Mouse (Mus musculus): ENCODE data around the gene Extl1. TPM values are rescaled to one million over a fixed set of nuclear protein-coding genes. Genes with fewer than 3 reads are reported as not detected.

Extl1 gene
- 0.88 and 0.94 TPM in 2 replicates for polyA plus RNA-seq (2015; fragmentation: Nextera tagmentation; extraction: Ambion mirVana)

DNA sequence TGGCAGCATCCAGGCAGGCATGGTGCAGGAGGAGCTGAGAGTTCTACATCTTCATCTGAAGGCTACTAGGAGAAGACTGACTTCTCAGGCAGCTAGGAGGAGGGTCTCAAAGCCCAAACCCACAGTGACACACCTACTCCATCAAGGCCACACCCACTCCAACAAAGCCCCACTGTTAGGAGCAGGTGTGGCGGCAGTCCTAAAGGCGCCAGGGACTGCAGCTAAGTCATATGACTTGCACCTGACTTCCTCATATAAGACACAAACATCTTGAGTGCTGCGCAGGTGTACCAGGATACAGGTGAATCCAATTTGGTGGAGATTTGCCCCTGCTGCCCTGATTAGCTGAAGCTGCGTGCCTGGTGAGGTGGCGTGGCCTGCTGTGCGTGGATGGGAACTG lies at the start of gene Extl1:
Gene Extl1, minus strand, starts transcription at position 101 of the 400 bp plus-strand sequence.

GRCm38 (mm10) chr4:134395977-134396825 lies 12.6 kb upstream of the Extl1 start, which contains the start of gene Pafah2:
Gene Pafah2 (plus strand): TSS chr4:134396320.

GRCm38 (mm10) chr4:134343071-134344031 lies 40.3 kb downstream of the Extl1 start, which contains the start of gene Slc30a2:
Gene Slc30a2 (plus strand): TSS chr4:134343181.

DNA sequence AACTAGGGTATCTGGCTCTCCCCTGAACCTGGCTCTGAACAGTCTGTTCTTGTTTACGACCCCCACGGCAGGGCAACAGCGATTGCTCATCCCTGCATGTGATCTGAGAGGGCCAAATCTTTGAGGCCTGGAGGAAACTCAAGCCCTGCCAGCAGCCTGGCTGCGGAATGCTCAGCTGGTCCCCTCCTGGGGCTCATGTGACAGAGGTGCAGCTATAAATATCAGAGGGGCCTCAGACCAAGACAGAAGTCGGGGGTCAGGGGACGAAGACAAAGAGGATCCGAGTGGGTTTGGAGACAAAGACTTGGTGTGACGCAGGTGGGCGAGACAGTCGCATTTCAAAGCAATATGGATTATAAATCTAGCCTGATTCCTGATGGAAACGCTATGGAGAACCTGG lies 68.8 kb downstream of the Extl1 start, which contains the start of gene Trim63:
Gene Trim63, plus strand, starts transcription at position 245 of the 400 bp plus-strand sequence.

Other genes with a start within 250 kb of the Extl1 start
- 14.9 and 17.2 TPM in 2 replicates for gene Cep85, start 196.7 kb downstream of the Extl1 start, polyA plus RNA-seq (2015; fragmentation: Nextera tagmentation; extraction: Ambion mirVana)
- gene Gm7534, start 180.8 kb downstream of the Extl1 start, polyA plus RNA-seq (2015; fragmentation: Nextera tagmentation; extraction: Ambion mirVana): not detected in 2 replicates
- 0.13 and 0.15 TPM in 2 replicates for gene Catsper4, start 156.5 kb downstream of the Extl1 start, polyA plus RNA-seq (2015; fragmentation: Nextera tagmentation; extraction: Ambion mirVana)
- gene Cnksr1, start 145.5 kb downstream of the Extl1 start, polyA plus RNA-seq (2015; fragmentation: Nextera tagmentation; extraction: Ambion mirVana): 0.09 TPM in 1 of 2 replicates, not detected in the other
- gene E130218I03Rik, start 140.2 kb downstream of the Extl1 start, polyA plus RNA-seq (2015; fragmentation: Nextera tagmentation; extraction: Ambion mirVana): 0.50 and 0.53 TPM in 2 replicates
- gene Zfp593, start 138.3 kb downstream of the Extl1 start, polyA plus RNA-seq (2015; fragmentation: Nextera tagmentation; extraction: Ambion mirVana): 12.3 and 13.6 TPM in 2 replicates
- 0.26 TPM in 1 of 2 replicates, not detected in the other for gene Gm30191, start 136.9 kb downstream of the Extl1 start, polyA plus RNA-seq (2015; fragmentation: Nextera tagmentation; extraction: Ambion mirVana)
- gene Grrp1, start 129.7 kb downstream of the Extl1 start, polyA plus RNA-seq (2015; fragmentation: Nextera tagmentation; extraction: Ambion mirVana): 14.7 and 15.1 TPM in 2 replicates
- 24.1 and 26.0 TPM in 2 replicates for gene Pdik1l, start 96.0 kb downstream of the Extl1 start, polyA plus RNA-seq (2015; fragmentation: Nextera tagmentation; extraction: Ambion mirVana)
- gene Trim63, start 68.7 kb downstream of the Extl1 start, polyA plus RNA-seq (2015; fragmentation: Nextera tagmentation; extraction: Ambion mirVana): 1.4 and 1.6 TPM in 2 replicates
- 0.25 TPM in 2 replicates for gene Slc30a2, start 40.7 kb downstream of the Extl1 start, polyA plus RNA-seq (2015; fragmentation: Nextera tagmentation; extraction: Ambion mirVana)
- gene Pafah2, start 12.5 kb upstream of the Extl1 start, polyA plus RNA-seq (2015; fragmentation: Nextera tagmentation; extraction: Ambion mirVana): 4.7 and 5.7 TPM in 2 replicates
- gene Stmn1, start 84.5 kb upstream of the Extl1 start, polyA plus RNA-seq (2015; fragmentation: Nextera tagmentation; extraction: Ambion mirVana): 2,472 and 2,758 TPM in 2 replicates
- 54.5 and 54.7 TPM in 2 replicates for gene Paqr7, start 112.8 kb upstream of the Extl1 start, polyA plus RNA-seq (2015; fragmentation: Nextera tagmentation; extraction: Ambion mirVana)
- gene Aunip, start 127.1 kb upstream of the Extl1 start, polyA plus RNA-seq (2015; fragmentation: Nextera tagmentation; extraction: Ambion mirVana): 1.1 and 1.7 TPM in 2 replicates
- 174 and 179 TPM in 2 replicates for gene Mtfr1l, start 151.5 kb upstream of the Extl1 start, polyA plus RNA-seq (2015; fragmentation: Nextera tagmentation; extraction: Ambion mirVana)
- 15.5 and 17.2 TPM in 2 replicates for gene Selenon, start 168.3 kb upstream of the Extl1 start, polyA plus RNA-seq (2015; fragmentation: Nextera tagmentation; extraction: Ambion mirVana)